Mouse (Mus musculus) kidney, adult 8-10 months (tissue): ENCODE measurements around the gene Gm49384.

ENCODE experiments used
- DNase-seq, 2 experiments: peaks; one replicate each; pipeline ENCODE4 v3.0.0; 2022

The Gm49384 gene

DNA sequence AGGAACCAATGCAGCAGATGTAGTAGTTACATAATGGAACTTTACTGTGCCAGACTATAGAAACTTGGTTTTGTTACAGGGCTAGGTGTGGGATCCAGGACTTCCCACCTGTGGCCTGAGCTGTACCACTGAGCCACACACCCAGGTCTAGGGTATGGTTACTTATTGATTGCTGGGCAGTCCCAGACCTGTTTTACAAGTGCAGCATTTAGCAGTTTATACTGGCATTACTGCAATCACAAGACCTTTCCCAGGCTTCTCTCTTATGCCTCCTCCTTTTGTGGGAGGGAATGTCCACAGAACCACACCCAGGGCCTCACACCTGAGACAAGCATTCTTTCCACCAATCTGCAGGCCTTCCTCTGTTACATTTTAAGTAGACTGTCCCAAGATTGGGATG lies 5.1 kb downstream of the Gm49384 start:
- DNase-seq = no peak

GRCm38 (mm10) chr12:69198164-69198535 lies 5.9 kb downstream of the Gm49384 start, which contains the start of gene Dnaaf2:
Gene Dnaaf2, minus strand, starts transcription at chr12:69198429.
- peak; percentile 77 to 87 for DNase-seq

GRCm38 (mm10) chr12:69197378-69198163 lies 6.5 kb downstream of the Gm49384 start:
- peak in 1 of 2 experiments; percentile 35 for DNase-seq

DNA sequence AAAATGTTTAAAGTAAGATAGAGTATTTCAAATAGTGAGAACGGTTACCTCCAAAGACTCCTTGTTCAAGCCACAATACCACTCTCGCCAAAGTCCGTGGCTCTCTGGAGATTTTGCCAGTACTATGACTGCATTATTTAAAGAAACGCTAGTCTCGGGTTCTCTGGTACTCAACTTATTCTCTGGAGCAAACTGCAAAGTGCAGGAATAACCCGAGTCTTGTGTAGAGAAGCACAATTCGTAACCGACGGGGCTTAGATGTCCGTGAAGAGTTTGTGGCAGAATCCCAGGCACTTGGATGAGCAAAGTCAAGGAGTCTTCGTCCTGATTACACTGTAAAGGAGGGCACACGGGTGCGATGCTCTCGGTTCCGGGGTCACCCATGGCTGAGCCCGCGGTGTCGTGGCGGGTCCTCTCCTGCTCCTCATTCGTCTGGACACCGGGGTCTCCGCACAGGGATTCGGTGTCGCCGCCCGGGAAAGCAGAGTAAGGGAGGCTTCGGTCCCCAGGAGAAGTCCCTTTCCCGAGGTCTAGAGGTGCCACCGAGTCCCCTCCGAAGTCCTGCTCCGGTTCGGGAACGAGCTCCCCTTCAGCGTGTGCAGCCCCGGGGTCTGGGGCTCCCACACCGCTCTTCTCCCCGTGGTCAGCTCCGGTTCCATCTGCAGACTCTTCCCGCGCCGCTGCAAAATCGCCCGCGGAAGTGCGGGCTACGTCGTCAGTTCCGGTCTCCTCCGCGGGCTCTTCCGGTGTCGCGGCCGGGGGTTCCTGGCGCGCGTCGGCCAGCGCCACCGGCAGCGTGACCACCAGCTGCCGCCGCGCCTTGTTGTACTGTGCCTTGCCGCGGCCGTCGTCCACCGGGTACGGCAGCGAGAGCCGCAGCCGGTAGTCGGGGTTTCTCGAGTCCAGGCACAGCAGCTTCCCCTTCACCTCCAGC lies 7.4 kb downstream of the Gm49384 start, which contains the start of gene Gm49383:
Gene Gm49383 (minus strand): TSS at position 661 of the 934 bp plus-strand sequence.
- peak; percentile 42 to 56 for DNase-seq

GRCm38 (mm10) chr12:69192637-69193036 lies 11.4 kb downstream of the Gm49384 start:
- DNase-seq = no peak

- DNase-seq = no peak
Measured at GRCm38 (mm10) chr12:69191396-69191795, 12.7 kb downstream of the Gm49384 start.

- no peak for DNase-seq
Measured at GRCm38 (mm10) chr12:69190522-69190921, 13.5 kb downstream of the Gm49384 start.

GRCm38 (mm10) chr12:69190074-69190473 lies 14.0 kb downstream of the Gm49384 start:
- DNase-seq = no peak

DNA sequence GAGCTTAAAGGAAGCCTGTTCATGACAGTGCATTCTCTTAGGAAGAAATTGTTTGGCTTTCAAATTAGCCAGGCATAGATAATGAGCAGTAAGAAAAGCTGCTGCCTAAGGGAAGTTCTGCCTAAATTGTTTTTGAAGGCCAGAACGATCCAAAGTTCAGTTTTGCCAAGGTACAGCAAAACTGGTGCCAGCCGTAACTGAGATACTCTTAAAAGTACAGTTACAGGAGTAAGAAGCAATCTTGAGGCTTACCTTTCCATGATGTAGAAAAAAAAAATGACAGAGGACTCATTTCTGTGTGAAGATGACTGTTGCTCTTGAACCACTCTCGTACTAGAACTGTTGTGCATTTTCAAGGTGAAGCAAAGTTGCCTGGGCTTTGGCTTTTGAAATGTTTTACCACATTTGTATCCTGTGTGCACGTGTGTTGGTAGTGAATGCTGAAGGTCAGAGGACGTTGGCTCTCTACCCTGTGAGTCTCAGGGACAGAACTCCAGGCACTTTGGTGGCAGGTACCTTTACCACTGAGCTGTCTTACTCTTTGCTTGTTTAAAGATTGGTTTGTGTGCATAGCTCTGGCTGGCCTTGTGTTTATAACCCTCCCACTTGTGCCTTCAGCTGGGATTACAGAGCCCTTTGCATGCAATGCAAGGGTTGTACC lies 17.1 kb downstream of the Gm49384 start:
- peak; percentile 58 to 64 for DNase-seq

DNA sequence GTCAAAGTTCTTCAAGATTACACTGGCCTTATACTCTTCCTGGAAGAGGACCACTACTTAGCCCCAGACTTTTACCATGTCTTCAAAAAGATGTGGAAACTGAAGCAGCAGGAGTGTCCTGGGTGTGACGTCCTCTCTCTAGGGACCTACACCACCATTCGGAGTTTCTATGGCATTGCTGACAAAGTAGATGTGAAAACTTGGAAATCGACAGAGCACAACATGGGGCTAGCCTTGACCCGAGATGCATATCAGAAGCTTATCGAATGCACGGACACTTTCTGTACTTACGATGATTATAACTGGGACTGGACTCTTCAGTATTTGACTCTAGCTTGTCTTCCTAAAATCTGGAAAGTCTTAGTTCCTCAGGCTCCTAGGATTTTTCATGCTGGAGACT lies 18.7 kb downstream of the Gm49384 start:
- DNase-seq = no peak

GRCm38 (mm10) chr12:69184342-69185295 lies 19.4 kb downstream of the Gm49384 start:
- DNase-seq = peak in 1 of 2 experiments; percentile 46

- peak; percentile 98 to 99 for DNase-seq
Measured at GRCm38 (mm10) chr12:69183583-69184308, 20.3 kb downstream of the Gm49384 start, which contains the start of the genes Rpl36al and Mgat2. Gene Rpl36al, minus strand, starts transcription at chr12:69184083. Gene Mgat2, plus strand, starts transcription at chr12:69184157.

GRCm38 (mm10) chr12:69181800-69182199 lies 22.3 kb downstream of the Gm49384 start:
- no peak for DNase-seq

GRCm38 (mm10) chr12:69179371-69179770 lies 24.7 kb downstream of the Gm49384 start:
- peak in 1 of 2 experiments; percentile 16 for DNase-seq

DNA sequence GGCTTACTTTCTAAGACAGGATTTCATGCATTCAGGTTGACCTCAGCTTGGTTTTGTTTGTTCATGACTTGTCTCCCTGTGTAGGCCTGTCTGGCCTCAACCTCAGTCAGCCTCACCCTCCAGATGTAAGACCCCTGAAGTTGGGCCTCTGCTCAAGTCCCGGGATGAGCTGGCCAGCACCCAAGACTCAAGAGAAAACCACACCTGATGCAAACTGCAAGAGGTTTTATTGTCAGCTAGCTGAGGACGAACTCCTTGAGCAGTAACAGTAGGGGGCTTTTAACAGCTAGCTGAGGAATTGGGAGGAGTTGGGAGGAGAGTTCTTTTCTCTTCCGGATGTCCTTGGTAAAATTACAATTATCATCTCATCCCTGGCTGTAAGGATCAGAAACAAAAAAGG lies 26.5 kb downstream of the Gm49384 start:
- DNase-seq = no peak

DNA sequence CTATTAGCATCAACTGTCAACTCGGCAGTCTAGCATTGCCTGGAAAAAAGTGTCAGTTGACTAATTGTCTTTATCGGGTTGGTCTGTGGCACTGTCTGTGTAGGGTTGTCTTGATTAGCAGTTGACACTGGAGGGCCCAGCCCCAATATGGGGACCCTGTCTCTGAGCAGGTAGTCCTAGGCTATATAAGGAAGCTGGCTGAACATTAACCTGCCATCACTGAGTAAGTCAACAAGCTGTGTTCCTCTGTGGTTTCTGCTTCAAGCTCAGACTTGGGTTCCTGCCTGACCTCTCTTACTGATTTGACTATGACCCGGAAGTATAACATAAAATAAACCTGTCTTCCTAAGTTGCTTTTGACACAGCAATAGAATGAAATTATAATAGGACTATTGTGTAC lies 28.1 kb downstream of the Gm49384 start:
- no peak for DNase-seq

- no peak for DNase-seq
Measured at GRCm38 (mm10) chr12:69171307-69171706, 32.8 kb downstream of the Gm49384 start.

- peak; percentile 78 to 90 for DNase-seq
Measured at GRCm38 (mm10) chr12:69168461-69169106, 35.5 kb downstream of the Gm49384 start, which contains the start of gene Lrr1. Gene Lrr1, plus strand, starts transcription at chr12:69168814.

DNA sequence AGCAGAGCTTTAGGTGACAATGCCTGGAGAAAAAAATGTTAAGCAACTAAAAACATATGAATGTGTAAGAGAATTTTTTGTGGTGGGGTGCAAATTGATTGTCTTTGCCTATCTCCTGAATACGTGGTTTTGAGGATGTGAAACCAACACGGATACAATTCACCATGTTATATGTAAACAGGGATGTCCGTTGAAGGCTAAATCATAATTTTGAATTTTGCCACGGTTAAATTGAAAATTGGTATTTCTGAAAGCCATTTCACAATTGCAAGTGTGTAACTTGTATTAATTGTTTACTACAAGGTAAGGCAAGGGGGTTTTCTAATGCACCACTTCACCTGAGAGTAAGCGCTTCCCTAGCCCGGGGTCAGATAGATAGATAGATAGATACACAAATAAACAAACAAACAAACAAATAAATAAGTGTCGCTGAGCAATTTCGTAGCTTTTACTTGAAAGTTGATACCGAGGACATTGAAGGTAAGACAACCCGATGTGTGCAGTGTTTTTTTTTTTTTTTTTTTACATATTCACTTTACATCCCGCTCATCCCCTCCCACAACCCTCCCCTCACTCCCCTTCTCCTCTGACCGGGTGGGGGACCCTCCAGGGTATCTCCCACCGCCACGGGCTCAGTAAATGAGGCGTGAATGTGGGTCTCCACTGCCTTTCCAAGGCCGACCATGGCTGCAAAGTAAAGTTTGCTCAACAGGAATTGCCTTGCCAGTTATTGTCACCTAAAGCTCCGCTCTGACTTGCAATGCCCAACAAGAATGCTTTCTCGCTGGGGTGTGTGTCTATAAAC lies 36.2 kb downstream of the Gm49384 start:
- no peak for DNase-seq
